Mouse (Mus musculus) megakaryocyte, embryonic 14.5 days (primary cell): ENCODE results near the gene Morn4.

Experiments
- FLI1 ChIP-seq: IDR thresholded peaks from 2 replicates; pipeline ENCODE4 v1.6.1; 2012; ENCODE audit warnings: low read length, inconsistent platforms, mixed read lengths
- GATA1 ChIP-seq: IDR thresholded peaks from 3 replicates; pipeline ENCODE4 v1.6.1; 2012; ENCODE audit warnings: mixed read lengths, low read length, inconsistent platforms, borderline replicate concordance

DNA sequence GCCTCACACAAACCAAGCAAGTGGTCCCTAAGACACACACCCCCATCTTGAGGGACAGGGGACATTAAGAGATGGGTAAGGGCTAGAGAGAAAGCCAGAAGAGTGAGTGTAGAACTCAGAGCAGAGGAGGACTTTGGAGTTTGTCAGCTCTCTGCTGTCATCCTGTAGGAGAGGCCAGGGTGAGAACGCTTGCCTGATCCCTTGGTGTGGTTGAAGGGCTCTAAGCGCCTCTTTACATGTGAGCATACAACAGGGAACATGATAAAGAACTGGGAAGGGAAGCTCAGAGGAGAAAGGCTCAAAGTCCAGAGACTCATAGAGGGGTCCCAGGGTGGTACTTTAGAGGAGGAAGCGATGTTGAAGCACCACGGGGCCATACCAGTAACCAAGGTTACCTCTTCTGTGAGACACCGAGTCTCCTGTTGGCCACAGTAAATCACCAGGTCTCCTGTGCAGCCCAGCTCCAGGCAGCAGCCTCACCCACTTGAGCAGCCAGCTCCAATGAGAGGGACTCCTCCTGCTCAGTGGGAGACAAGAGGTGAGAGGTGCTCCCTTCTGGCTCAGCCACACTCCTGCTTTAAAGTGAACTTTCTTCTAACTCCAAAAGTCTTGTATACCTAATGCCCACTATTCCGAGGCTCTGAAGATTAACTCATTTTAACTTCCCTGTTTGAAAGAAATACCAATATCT lies 29.3 kb downstream of the Morn4 start:
- TF ChIP-seq FLI1: no peak
- no peak for TF ChIP-seq GATA1
